Mouse (Mus musculus): ENCODE results near the gene Eml1.

DNA sequence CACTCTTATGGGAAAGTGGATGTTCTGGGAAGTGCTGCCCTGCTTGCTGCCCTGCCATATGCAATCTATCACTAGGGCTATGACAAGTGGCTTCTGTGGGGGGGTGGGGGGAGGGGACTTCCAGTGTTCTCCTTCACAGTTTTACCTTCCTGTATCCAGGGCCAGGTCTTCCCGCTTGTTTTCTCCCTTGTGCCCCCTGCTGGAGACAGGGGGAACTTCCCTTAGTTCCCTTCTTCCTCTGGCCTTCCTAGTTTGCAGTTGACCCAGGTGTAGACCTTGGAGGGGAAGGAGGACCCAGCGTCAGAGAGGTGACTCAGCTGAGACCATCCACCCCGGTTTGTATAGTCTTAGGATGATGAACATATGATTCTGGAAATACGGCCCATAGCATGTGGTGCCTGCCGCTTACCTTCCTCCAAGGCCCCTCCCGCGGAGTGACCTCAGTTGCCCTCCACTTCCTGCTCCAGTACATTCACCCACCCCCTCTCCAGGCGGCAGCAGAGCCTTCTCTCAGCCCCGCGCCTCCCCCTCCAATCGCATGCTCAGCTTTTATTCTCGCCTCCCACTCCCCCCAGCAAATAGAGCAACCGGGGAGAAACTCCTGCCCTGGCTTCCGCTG is 32.1 kb upstream of the Eml1 start:
- TF ChIP-seq POLR2A (IDR thresholded peaks at IDR 0.05; ENCODE audit: borderline replicate concordance, extremely low read depth, low read depth, low read length) (no peak), CTCF (IDR thresholded peaks at IDR 0.05; ENCODE audit: insufficient read depth, low read length) (peak; percentile 87)

Measured in lung, adult 2 months (tissue).